Mouse (Mus musculus): ENCODE measurements at regions not wholly inside any gene's neighbourhood (a gene's known extent, or its start where the extent isn't known, plus 50 kb on each side); places are given as distances from the start of the nearest gene placed in this dataset.
A peak's percentile ranks its signal among the peaks of the same experiment; 100 is the strongest.

DNA sequence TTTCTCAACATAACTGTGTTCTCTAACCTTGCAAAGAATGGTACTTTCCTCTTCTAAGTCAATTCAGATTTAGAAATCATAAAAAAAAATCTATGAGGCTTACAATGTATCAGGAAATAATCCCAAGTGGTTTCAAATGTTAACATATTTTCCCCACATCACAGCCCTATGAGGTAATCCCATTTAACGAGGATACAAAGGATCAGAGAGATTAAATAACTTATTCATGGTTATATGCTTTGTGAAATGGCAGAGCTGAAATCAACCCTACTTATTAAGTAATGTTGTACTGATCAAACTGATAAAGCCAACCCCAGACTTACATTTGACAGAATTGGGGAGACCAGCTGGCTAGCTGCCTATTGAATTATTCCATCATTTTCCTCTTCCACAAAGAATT, 614.4 kb downstream of the Ntrk3 start:
- no peak for DNase-seq (ENCODE audit: low spot score in 2 of 2)

DNA sequence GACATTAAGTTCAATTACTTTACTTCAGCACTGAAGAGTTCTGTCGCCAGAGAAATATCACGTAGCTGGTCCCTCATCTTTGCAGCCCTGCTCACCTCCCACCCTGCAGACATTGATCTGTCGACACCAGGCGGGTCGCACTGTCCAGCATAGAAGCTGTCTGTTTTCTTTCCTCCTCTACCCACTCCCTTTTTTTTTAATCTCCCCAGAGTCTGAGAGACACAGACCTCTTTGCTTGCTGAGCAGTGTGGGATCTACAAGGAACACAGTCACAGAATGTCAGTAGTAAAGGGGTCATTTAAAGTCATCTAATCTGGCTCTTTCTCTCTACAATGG, 616.7 kb downstream of the Ntrk3 start:
- no peak for DNase-seq (ENCODE audit: low spot score in 2 of 2)

DNA sequence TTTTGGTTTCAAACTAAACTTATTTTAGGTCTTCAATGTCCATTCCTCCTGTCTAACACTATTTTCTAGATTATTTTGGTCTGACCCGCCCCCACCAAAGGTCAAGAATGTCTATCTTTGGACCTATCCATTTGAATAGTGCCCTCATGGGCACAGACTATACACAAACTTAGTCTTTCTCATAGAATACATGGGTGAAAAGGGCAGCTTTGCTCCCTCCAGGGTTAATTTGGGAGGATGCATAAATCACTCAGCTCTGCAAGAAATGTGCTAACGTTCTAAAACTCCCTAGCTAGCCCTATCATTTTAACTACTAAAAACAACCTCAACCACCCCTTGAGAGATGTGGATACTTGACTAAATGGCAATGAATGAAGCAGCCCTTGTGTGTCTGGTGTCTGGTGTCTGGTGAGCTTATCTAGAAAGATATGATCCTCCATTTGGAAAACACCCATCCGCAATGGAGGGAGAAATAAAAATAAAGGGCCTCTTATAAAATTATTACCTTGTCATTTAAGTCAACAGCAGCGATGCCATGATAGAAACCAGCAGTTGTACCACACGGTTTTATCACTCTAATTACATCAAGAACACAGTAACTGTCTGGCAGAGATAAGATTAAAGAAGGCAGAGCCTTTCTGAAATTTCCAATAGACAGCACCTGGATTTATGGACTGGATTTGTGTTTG, 617.2 kb downstream of the Ntrk3 start:
- DNase-seq (ENCODE audit: low spot score in 2 of 2): no peak

DNA sequence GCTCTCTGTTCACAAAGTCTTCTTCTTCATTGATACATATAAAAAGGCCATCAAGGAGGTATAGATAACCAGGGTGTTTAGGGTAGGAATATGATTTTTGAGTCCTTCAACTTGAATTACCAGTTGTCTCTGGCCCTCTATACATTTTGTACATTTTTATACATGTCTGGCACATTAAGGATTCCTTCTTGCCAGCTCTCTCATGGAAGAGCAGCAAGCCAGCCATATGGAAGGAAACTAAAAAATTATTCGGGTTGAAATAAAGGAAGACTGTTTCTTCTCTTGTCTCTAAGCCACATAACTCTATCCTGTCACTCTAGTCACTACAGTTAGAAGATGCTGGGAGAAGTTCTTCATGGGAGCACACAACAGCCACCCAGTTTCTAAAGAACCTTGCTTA, 618.0 kb downstream of the Ntrk3 start:
- no peak for DNase-seq (ENCODE audit: low spot score in 2 of 2)

DNA sequence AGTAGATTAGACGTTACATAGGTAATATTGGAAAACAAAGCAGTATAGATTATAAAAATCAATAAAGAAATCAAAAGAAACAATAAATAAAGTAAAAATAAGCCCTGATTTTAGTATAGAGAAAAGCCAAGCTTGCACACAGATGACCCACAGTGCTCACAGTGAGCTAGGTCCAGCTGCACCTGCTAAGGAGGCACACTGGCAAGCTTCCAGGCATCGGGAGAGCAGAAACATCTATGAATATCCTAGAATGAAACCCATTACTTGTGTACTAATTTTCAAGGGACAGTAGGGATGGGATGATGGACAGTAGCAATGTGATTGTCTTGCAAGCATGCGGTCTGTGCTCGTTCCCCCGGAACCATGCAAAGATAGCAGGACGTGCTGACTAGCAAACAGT, 626.5 kb downstream of the Ntrk3 start:
- DNase-seq (ENCODE audit: low spot score in 2 of 2): no peak

DNA sequence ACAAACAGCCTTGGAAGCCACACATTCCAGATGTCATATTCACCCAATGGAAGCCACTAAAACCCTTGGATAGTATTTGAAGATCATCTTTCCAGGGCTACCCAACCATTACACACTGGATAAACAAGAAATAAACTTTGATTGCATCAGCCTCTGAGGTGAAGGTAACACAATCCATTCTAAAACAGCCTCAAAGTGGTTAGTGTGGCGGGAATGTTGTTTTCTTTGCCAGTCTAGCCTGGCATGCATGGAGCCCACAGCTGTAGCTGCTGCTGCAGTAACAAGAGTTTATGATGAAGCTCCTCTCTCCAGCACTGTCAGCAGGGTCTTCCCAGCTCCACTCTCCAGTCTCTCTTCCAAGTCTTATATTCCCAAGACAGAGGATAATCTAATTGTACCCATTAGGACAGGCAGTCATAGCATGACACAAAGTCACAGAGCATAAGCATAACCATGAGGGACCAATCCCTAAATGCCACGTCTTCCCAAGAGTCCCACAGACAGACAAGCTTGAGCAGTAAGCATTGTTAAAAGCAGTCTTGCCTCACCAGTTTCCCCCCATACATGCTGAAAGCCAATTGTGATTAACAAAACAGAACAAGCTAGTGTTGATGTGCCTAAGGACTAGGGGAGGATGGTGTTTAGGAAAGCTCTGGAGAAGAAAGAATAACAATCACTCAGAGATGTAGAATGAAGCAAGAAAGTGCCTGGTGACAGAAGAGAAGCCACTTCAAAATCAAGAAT, 634.1 kb downstream of the Ntrk3 start:
- no peak for DNase-seq (ENCODE audit: low spot score in 2 of 2)

DNA sequence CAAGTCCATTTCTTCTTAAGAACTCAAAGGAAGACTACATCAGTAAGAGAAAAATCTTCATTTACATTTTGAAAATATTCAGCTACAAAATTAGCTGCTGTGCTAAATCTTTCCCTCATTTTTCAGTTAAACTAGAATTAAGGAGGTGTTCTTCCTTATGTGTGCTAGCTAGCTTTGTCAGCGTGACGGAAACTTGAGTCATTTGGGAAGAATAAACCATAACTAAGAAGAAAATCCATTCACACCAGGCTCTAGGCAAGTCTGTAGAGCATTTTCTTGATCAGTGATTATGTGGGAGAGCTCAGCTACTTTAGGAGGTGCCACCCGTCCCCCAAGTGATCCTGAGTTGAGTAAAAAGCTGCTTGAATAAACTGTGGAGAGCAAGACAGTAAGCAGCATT, 635.4 kb downstream of the Ntrk3 start:
- no peak for DNase-seq (ENCODE audit: low spot score in 2 of 2)

DNA sequence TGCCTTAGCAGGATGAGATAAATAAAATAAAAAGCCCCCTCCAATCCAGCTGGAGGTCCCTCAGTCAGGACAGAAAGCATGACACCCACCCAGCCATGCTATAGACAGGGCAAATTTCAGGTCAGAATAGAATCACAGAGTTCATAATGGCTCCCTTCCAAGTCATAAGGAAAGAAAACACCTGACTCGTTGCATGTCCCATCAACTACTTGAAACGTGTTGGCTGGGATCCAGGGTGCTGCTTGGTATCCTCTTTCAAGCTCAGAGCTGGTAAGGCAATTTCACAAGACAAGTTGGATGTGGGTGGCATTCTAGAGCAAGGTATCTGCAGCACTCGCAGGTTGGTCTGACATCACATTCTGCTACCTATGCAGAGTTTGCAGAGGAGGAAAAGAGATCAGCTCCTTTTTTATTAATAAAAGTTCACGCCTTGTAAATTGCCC, 651.2 kb downstream of the Ntrk3 start:
- peak in 1 of 2 experiments; percentile 6 for DNase-seq (ENCODE audit: low spot score in 2 of 2)

DNA sequence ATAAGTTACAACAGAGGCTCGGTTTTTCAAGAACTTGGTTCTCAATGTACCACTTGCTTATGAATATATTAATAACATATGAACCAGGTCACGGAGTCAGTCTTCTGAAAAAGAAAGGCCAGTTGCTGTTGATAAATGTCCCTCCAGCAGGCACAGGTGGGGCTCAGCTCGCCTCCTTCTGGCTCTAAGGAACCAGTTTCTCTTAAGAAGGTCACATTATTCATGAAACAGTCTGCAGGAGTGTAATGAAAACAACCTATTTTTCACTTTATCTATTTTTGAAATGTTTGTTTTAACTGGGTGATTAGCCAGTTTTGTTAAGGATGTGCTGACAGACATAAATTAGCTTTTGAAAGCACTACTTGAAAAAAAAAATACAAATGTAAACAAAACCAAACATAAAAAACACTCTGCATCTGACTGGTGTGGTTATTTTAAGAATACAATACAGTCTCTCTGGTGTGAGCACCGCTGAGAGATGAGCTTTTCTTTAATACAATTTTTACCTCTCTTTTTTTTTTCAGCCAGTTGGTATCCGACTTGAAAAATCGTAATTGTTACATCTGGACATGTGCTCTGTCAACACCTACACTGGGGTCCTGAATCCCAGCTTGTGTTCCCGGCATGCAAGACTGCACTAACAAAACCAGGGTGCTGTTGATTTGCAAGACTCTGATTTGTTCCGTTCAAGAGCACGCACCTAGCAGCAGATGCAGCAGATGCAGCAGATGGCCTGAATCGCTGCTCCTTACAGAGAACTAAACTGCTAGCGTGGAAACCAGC, 651.8 kb downstream of the Ntrk3 start:
- no peak for DNase-seq (ENCODE audit: low spot score in 2 of 2)

DNA sequence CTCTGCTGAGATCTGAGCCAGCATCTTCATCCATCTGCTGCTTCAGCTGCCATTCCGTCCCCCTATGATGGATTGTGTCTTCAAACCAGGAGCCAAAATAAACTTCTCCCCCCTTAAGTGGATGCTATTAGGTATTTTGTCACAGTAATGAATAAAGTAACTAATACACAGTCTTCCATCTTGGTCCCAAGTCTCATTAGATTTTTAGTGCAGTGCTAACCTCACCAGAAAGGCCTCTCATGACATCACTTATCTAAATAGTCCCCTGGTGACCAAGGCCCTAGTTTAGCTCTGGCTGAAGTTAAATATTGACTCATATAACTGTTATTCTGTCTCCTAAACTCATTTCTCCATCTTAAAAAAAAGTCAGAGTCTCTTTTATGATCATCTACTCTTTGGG, 658.1 kb downstream of the Ntrk3 start:
- no peak for DNase-seq (ENCODE audit: low spot score in 2 of 2)

DNA sequence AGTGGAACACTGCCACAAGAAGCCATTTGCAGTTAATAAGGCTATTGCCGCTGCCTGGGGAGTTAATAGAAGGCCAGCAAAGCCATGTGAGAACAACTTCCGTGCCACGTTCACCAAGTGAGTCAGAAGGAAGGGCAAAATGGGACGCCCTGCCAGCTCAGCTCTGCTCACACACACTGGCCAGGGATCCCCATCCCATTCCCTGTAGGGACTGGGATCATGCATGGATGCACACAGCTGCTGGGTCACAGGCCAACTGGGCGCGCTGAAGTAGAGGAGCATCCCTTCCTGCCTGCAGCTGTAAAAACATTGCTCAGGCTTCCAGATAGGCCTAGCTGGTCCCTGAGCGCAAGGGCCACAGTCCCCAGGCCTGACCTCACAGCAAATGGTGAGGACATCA, 666.7 kb downstream of the Ntrk3 start:
- DNase-seq (ENCODE audit: low spot score in 2 of 2): no peak

DNA sequence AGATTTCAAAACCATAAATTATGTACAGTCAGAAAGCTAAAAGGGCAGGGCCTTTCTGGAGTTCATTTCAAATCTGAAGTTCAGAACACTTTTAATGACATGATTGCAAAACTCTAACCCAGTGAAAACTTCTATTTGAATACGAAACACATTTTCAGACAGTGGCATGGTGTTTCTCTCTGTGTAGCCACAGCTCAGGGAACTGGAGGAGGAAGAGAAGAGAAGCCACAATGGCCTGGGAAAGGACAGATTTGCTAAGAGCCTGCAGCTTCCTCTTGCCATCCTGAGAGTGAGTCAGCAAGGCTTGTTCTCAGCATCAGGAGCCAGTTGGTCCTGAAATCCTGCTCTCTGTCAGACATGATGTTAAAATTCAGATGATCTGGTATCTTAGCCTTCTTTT, 676.2 kb downstream of the Ntrk3 start:
- no peak for DNase-seq (ENCODE audit: low spot score in 2 of 2)

DNA sequence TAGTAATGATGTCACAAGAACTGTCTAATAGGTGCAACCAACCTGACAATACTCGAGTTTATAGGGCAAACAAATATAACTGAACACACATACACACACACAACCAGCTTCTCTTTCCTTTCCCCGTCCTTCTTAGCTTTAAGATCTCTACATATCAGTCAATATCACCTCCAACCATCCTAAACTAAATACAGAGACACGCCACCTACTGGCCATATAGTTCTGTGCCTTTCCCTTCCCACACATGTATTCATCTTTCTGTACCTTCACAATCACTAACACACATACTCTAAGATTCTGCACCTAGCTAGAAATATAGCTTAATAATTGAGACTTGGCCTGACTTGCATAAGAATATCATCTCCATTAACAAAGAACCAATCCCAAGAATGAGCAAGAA, 688.2 kb downstream of the Ntrk3 start:
- DNase-seq (ENCODE audit: low spot score in 2 of 2): no peak

DNA sequence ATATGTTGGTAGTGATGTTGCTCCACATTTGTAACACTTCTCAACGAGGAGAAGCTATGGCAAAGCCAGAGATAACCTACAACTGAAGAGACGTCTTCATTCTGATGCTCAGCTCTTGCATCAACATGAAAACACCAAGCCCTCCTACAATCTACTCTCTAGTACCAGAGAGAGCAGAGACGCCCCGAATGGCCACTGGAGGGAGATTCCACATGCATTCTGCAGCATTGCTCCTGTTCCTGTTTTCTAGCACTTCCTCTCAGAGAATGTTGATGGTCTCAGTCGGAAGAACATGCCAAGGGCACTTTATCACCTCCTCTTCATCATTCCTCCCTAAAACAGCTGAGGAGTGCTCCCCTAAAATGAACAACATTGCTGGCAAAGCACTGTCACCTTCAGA, 692.4 kb downstream of the Ntrk3 start:
- no peak for DNase-seq (ENCODE audit: low spot score in 2 of 2)

DNA sequence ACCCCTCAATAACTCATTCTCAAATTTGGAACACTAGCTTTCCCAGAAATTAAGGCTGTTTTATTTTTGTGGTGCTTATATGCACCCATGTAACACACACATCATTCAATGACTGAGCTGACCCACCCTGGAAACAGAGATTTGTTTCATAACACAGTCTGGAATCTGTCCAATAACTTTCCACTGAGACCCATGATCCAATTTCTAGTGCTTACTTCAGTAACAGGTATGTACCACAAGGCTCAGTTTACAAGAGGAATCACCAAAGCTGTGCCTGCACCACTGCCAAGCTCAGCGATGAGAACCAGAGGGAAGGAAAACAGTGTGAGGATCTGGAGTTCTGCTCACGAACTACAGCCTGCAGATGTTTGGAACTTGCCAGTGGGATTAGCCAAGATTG, 706.8 kb downstream of the Ntrk3 start:
- DNase-seq (ENCODE audit: low spot score in 2 of 2): no peak

DNA sequence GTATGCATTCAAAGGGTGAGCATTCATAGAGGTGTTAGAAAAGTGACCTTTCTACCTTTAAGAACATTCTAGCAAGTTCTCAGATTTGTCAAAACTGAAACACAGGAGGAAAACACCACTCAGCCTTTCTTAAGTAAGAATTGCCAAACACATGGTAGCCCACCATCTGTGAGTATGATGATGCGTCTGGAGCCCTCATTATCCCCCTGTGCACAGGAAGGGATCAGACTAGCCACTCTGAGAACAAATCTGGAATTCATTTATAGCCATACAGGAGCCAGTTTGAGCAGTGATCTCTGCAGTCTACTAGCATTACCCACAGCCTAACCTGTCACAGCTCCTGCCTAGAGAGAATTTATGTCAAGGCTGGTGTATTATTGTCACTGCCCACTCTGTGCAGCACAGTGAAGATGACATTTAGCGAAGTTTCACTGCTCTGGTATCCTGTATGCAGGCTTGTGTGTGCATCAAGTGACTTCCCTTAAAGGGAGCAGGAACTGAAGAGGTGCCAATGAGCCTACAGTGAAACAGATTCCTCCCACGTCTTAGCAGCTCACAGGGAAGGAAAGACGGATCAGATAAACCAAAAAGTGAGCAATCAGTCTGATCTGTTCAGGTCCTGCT, 710.7 kb downstream of the Ntrk3 start:
- DNase-seq (ENCODE audit: low spot score in 2 of 2): peak; percentile 28 to 48

DNA sequence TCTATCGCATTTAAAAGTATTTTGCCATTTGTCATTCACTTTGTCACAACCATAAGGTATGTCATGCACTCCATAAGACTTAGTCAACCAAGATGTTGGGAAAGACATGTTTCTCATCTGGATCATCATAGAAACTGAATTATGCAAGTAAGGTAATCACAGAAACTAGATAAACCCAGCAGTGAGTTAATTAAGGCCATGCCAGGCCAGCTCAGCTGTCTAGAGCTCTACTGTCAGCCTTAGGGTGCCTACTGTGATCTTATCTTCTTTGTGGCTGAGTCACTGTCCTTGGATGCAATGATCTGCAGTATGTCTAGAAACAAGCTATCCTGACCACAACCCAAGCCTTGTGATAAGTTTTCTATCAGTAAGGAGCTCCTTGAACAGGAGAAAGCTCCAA, 714.2 kb downstream of the Ntrk3 start:
- DNase-seq (ENCODE audit: low spot score in 2 of 2): no peak

DNA sequence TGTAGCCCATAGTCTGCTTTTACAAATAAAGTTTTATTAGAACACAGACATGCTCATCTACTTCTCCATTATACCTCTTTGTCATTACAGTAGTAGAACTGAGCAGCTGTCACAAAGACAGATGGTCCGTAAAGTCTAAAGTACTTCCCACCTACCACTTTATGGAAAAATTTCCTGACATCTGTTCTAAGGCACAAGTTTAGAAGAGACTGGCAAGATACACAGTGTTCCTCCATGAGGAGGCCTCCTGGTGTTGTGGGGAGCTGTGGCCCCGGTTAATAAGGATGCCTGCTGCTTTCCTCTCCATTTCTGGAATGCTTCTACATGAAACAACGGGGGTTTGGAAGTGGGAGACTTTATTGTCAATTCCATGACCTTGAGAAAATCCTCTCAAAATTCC, 714.7 kb downstream of the Ntrk3 start:
- peak in 1 of 2 experiments; percentile 17 for DNase-seq (ENCODE audit: low spot score in 2 of 2)

DNA sequence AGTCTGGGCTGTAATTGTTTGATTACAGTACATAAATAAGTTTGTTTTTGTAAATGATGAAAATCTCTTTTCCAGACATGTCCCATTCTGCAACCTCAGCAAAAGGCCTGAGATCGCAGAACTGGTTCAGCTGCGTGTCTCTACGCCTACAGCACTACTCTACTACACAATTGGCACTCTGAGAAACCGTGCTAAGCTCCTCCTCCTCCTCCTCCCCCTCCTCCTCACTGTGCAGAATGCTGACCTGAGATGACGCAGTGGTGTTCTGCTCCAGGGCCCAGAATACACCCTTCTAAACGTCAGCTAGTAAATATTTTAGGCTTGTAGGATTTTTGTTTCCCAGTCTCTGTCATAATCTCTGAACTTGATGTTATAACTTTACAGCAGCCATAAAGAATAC, 724.2 kb downstream of the Ntrk3 start:
- no peak for DNase-seq (ENCODE audit: low spot score in 2 of 2)

DNA sequence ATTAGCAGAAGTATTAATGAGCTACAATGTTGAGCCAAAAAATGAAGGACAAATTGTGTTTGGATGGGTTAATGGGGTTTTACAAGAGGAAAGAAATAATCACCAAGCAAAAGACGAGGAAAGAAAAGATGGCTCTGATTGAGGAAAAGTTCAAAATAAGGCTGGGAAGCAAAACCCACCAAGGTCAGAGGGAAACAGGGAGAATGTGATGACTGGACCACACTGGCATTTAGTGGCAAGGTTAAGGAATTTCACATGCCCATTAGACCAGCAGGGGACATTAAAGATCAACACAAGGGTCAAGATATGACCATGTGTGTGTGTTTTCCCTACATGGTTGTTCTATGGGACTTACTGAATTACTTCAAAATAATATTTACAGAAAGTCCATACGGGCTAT, 734.7 kb downstream of the Ntrk3 start:
- no peak for DNase-seq (ENCODE audit: low spot score in 2 of 2)

DNA sequence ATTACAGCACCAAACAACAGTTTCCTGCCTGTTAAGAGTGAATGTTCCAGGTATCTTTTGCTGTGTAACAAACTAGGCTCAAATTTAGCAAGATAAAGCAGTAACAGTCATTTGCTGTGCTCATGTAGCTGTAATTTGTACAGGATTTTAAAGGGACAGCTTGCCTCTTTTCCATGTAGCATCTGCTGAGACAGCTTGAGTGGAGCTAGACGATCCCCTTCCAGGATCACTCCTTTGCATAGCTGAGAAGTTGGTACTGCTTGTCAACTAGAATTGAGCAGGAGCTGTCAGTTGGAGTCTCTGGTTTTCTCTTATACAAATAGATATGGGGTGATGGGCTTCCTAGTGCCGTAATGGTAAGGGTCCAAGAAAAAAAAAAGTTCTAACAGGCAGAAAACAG, 744.0 kb downstream of the Ntrk3 start:
- DNase-seq (ENCODE audit: low spot score in 2 of 2): no peak

DNA sequence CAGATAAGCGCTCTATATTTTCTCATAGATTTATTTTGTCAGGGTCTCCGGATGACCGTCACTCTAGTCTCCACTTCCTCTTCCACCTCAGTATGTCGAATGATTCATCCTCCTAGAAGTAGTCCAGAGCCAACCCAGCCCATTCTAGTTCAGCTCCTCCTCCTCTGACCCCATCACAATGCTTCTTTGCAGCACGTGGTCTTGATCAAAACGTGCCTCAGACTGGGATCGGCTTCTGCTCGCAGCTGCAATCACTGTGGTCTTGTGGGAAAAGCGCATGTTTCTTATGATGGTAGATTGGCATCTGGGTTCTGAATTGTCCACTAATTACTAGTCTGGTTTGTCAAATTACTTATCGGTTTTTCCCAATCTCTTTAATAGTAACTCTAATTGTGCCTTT, 747.7 kb downstream of the Ntrk3 start:
- no peak for DNase-seq (ENCODE audit: low spot score in 2 of 2)

All from left cerebral cortex, adult 18-20 months (tissue).